Mouse (Mus musculus) thymus, postnatal 0 days (tissue): ENCODE measurements around the gene Ints13. TPM values are rescaled to one million over a fixed set of nuclear protein-coding genes. Genes with fewer than 3 reads are reported as not detected.

Experiments
- DNase-seq: peaks from one replicate; pipeline ENCODE4 v3.0.0-alpha.2; 2015; ENCODE audit warnings: low spot score
- polyA plus RNA-seq: library from polyadenylated mRNA; unstranded; fragments of >200 nt; fragmentation: Nextera tagmentation; extraction: Ambion mirVana; gene quantifications from 2 replicates; pipeline ENCODE4 v1.2.1, GENCODE M21; 2015

The Ints13 gene
- polyA plus RNA-seq, 1 experiment from 2014 or later = 110 TPM

DNA sequence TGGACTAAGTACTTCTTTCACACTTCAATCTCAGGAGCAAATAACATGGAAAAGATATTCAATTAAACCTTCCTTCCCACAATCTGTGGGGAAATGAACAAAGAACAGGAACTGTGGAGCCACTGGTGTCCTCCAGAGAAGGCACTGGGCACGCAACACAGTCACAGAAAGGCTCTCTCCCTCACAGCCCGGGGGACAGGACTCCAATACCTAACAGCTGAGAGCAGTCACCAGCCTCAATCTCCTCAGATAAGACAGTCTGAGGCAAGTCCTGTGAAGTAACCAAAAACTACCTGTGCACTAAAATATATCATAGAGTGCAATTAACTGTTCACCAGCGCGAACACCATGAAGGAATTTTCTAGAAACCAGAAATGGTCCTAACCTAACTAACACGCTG is 76.9 kb downstream of the Ints13 start:
- no peak for DNase-seq

DNA sequence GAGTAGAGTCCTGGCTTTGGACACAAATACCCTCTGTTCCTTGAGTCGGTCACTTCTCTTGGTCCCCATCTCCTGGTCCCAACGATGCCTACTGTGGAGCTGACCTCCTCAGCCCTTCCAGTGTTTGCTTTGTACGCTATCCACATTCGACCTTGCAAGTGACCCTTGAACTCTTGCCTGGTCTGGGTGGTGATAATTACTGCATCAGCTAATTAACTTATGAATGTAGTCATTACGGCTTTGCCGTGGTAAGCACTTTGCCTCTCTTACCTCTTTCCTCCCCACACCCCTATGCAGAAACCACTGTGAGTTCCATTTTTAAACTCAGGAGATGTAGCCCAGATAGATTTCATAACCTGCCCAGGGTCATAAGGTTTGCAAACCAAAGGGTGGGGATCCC is 77.4 kb downstream of the Ints13 start:
- no peak for DNase-seq

Other genes with a start within 250 kb of the Ints13 start
- gene Itpr2, start 75.6 kb downstream of the Ints13 start, polyA plus RNA-seq = 92.8 and 138 TPM in 2 replicates
- 216 and 219 TPM in 2 replicates for gene Fgfr1op2, start 632 bp downstream of the Ints13 start, polyA plus RNA-seq
- gene Med21, start 64.7 kb upstream of the Ints13 start, polyA plus RNA-seq = 115 and 122 TPM in 2 replicates
- 19.0 and 22.4 TPM in 2 replicates for gene Tm7sf3, start 65.0 kb upstream of the Ints13 start, polyA plus RNA-seq
- gene Stk38l, start 147.2 kb upstream of the Ints13 start, polyA plus RNA-seq = 11.8 and 14.1 TPM in 2 replicates
- 0.45 and 0.92 TPM in 2 replicates for gene Arntl2, start 218.2 kb upstream of the Ints13 start, polyA plus RNA-seq